Mouse (Mus musculus): Measurements from ENCODE around the gene Serpina3i. TPM values are rescaled to one million over a fixed set of nuclear protein-coding genes. Genes with fewer than 3 reads are reported as not detected.
A peak's percentile ranks its signal among the peaks of the same experiment; 100 is the strongest.

The Serpina3i gene
- polyA plus RNA-seq, 1 experiment from 2014 or later = 0.18 TPM

- ATAC-seq (ENCODE audit: low FRiP score, low read depth) = no peak
- Histone ChIP-seq H3K4me3 (no peak overlapping the region), H3K27me3 (peaks cover 5% of the 10 kb centered on the region; the same call in 1 of the 2 replicates), H3K27ac (replicated peaks) (no peak overlapping the region), H3K4me1 (peaks cover 13% of the 10 kb centered on the region), H3K9me3 (no peaks in the 10 kb centered on the region), H3K9ac (replicated peaks) (no peak overlapping the region), H3K36me3 (no peaks in the 10 kb centered on the region), H3K4me2 (replicated peaks) (no peak overlapping the region)
- whole genome bisulfite sequencing = 78% methylated on average over 3 of the region's 3 CpGs
These were observed 17.3 kb upstream of the Serpina3i start for GRCm38 (mm10) chr12:104245595-104245994.

GRCm38 (mm10) chr12:104247553-104248002, 15.3 kb upstream of the Serpina3i start:
- Histone ChIP-seq H3K36me3 (no peaks in the 10 kb centered on the region), H3K27me3 (peaks cover 5% of the 10 kb centered on the region; the same call in 1 of the 2 replicates), H3K27ac (replicated peaks) (peak overlapping the region; percentile 39), H3K4me2 (replicated peaks) (no peak overlapping the region), H3K9ac (replicated peaks) (no peak overlapping the region), H3K4me1 (peaks cover 13% of the 10 kb centered on the region), H3K9me3 (no peaks in the 10 kb centered on the region), H3K4me3 (no peak overlapping the region)
- peak; percentile 81 for ATAC-seq (ENCODE audit: low FRiP score, low read depth)

- Histone ChIP-seq H3K4me1 (peaks cover 13% of the 10 kb centered on the region), H3K4me2 (replicated peaks) (no peak overlapping the region), H3K27me3 (peaks cover 5% of the 10 kb centered on the region; the same call in 1 of the 2 replicates), H3K36me3 (no peaks in the 10 kb centered on the region), H3K27ac (replicated peaks) (peak overlapping the region; percentile 39), H3K4me3 (no peak overlapping the region), H3K9me3 (no peaks in the 10 kb centered on the region), H3K9ac (replicated peaks) (no peak overlapping the region)
- 79% methylated on average over 3 of the region's 3 CpGs for WGBS
- no peak for ATAC-seq (ENCODE audit: low FRiP score, low read depth)
These were observed 14.7 kb upstream of the Serpina3i start for GRCm38 (mm10) chr12:104248231-104248630.

GRCm38 (mm10) chr12:104261041-104261440, 1.9 kb upstream of the Serpina3i start:
- no peak for ATAC-seq (ENCODE audit: low FRiP score, low read depth)
- Histone ChIP-seq H3K36me3 (no peaks in the 10 kb centered on the region), H3K9ac (replicated peaks) (no peak overlapping the region), H3K4me1 (0 out of 2 replicates have a peak, but pooled peaks cover 3% of the 10 kb centered on the region), H3K4me2 (replicated peaks) (no peak overlapping the region), H3K27ac (replicated peaks) (no peak overlapping the region), H3K9me3 (no peaks in the 10 kb centered on the region), H3K4me3 (no peak overlapping the region), H3K27me3 (no peaks in the 10 kb centered on the region)
- WGBS = 78% methylated on average over 3 of the region's 3 CpGs

- Histone ChIP-seq H3K36me3 (no peaks in the 10 kb centered on the region), H3K27me3 (no peaks in the 10 kb centered on the region), H3K4me3 (no peak overlapping the region), H3K9ac (replicated peaks) (no peak overlapping the region), H3K4me1 (0 out of 2 replicates have a peak, but pooled peaks cover 3% of the 10 kb centered on the region), H3K27ac (replicated peaks) (no peak overlapping the region), H3K4me2 (replicated peaks) (no peak overlapping the region), H3K9me3 (no peaks in the 10 kb centered on the region)
- WGBS = 78% methylated on average over 3 of the region's 3 CpGs
- no peak for ATAC-seq (ENCODE audit: low FRiP score, low read depth)
These were observed 3.5 kb downstream of the Serpina3i start for GRCm38 (mm10) chr12:104266374-104266773.

GRCm38 (mm10) chr12:104278216-104279055, 15.5 kb downstream of the Serpina3i start:
- 0 out of 2 replicates have a peak, but pooled peaks cover 2% of the 10 kb centered on the region for H3K9me3 ChIP-seq
- no peaks in the 10 kb centered on the region for H3K4me1 ChIP-seq
- no peak overlapping the region for H3K4me2 ChIP-seq (replicated peaks)
- ATAC-seq (ENCODE audit: low FRiP score, low read depth) = peak; percentile 61
- no peak overlapping the region for H3K27ac ChIP-seq (replicated peaks)
- no peaks in the 10 kb centered on the region for H3K27me3 ChIP-seq
- H3K36me3 ChIP-seq = no peaks in the 10 kb centered on the region
- no peak overlapping the region for H3K4me3 ChIP-seq
- no peak overlapping the region for H3K9ac ChIP-seq (replicated peaks)
- WGBS = 89% methylated on average over 18 of the region's 18 CpGs

GRCm38 (mm10) chr12:104279056-104279435, 16.1 kb downstream of the Serpina3i start:
- Histone ChIP-seq H3K4me1 (no peaks in the 10 kb centered on the region), H3K27ac (replicated peaks) (no peak overlapping the region), H3K9ac (replicated peaks) (no peak overlapping the region), H3K4me3 (no peak overlapping the region), H3K36me3 (no peaks in the 10 kb centered on the region), H3K27me3 (no peaks in the 10 kb centered on the region), H3K4me2 (replicated peaks) (no peak overlapping the region), H3K9me3 (0 out of 2 replicates have a peak, but pooled peaks cover 2% of the 10 kb centered on the region)
- peak; percentile 88 for ATAC-seq (ENCODE audit: low FRiP score, low read depth)
- WGBS = 8% methylated on average over 3 of the region's 3 CpGs

- H3K4me2 ChIP-seq (replicated peaks) = no peak overlapping the region
- no peak overlapping the region for H3K27ac ChIP-seq (replicated peaks)
- H3K27me3 ChIP-seq = no peaks in the 10 kb centered on the region
- 91% methylated on average over 11 of the region's 11 CpGs for WGBS
- H3K4me1 ChIP-seq = no peaks in the 10 kb centered on the region
- 0 out of 2 replicates have a peak, but pooled peaks cover 2% of the 10 kb centered on the region for H3K9me3 ChIP-seq
- no peak overlapping the region for H3K9ac ChIP-seq (replicated peaks)
- no peaks in the 10 kb centered on the region for H3K36me3 ChIP-seq
- ATAC-seq (ENCODE audit: low FRiP score, low read depth) = no peak
- H3K4me3 ChIP-seq = no peak overlapping the region
These were observed 20.5 kb downstream of the Serpina3i start for GRCm38 (mm10) chr12:104283380-104283779.

GRCm38 (mm10) chr12:104288336-104288735, 25.4 kb downstream of the Serpina3i start:
- Histone ChIP-seq H3K4me2 (replicated peaks) (no peak overlapping the region), H3K27me3 (no peaks in the 10 kb centered on the region), H3K9me3 (no peaks in the 10 kb centered on the region), H3K9ac (replicated peaks) (no peak overlapping the region), H3K4me1 (no peaks in the 10 kb centered on the region), H3K36me3 (no peaks in the 10 kb centered on the region), H3K27ac (replicated peaks) (no peak overlapping the region), H3K4me3 (no peak overlapping the region)
- no peak for ATAC-seq (ENCODE audit: low FRiP score, low read depth)

GRCm38 (mm10) chr12:104289872-104290271, 26.9 kb downstream of the Serpina3i start:
- no peak overlapping the region for H3K27ac ChIP-seq (replicated peaks)
- H3K4me1 ChIP-seq = no peaks in the 10 kb centered on the region
- H3K36me3 ChIP-seq = no peaks in the 10 kb centered on the region
- H3K4me3 ChIP-seq = no peak overlapping the region
- H3K27me3 ChIP-seq = no peaks in the 10 kb centered on the region
- no peaks in the 10 kb centered on the region for H3K9me3 ChIP-seq
- no peak overlapping the region for H3K9ac ChIP-seq (replicated peaks)
- no peak overlapping the region for H3K4me2 ChIP-seq (replicated peaks)
- 63% methylated on average over 4 of the region's 4 CpGs for WGBS
- no peak for ATAC-seq (ENCODE audit: low FRiP score, low read depth)

GRCm38 (mm10) chr12:104293963-104294362, 31.0 kb downstream of the Serpina3i start:
- Histone ChIP-seq H3K4me1 (no peaks in the 10 kb centered on the region), H3K4me2 (replicated peaks) (no peak overlapping the region), H3K36me3 (no peaks in the 10 kb centered on the region), H3K4me3 (no peak overlapping the region), H3K27me3 (no peaks in the 10 kb centered on the region), H3K9me3 (no peaks in the 10 kb centered on the region), H3K9ac (replicated peaks) (no peak overlapping the region), H3K27ac (replicated peaks) (no peak overlapping the region)
- WGBS = 96% methylated on average over 2 of the region's 2 CpGs
- no peak for ATAC-seq (ENCODE audit: low FRiP score, low read depth)

- no peak for ATAC-seq (ENCODE audit: low FRiP score, low read depth)
- H3K9me3 ChIP-seq = no peaks in the 10 kb centered on the region
- no peak overlapping the region for H3K4me3 ChIP-seq
- no peak overlapping the region for H3K27ac ChIP-seq (replicated peaks)
- no peak overlapping the region for H3K4me2 ChIP-seq (replicated peaks)
- H3K4me1 ChIP-seq = no peaks in the 10 kb centered on the region
- H3K9ac ChIP-seq (replicated peaks) = no peak overlapping the region
- no peaks in the 10 kb centered on the region for H3K27me3 ChIP-seq
- 90% methylated on average over 2 of the region's 2 CpGs for WGBS
- no peaks in the 10 kb centered on the region for H3K36me3 ChIP-seq
These were observed 35.1 kb downstream of the Serpina3i start for GRCm38 (mm10) chr12:104298049-104298448.

Data from midbrain, embryonic 12.5 days (tissue).